Mouse (Mus musculus) stomach, postnatal 0 days (tissue): ENCODE measurements at regions not wholly inside any gene's neighbourhood (a gene's known extent, or its start where the extent isn't known, plus 50 kb on each side); places are given as distances from the start of the nearest gene placed in this dataset. TPM values are rescaled to one million over a fixed set of nuclear protein-coding genes. Genes with fewer than 3 reads are reported as not detected.

Source experiments
- ATAC-seq: fragments of 200-750 bp; cut with Nextera tagmentation; 2 replicates; pipeline ENCODE4 v1.8.0; 2017; ENCODE audit not compliant: low FRiP score, low TSS enrichment
- DNase-seq: peaks from one replicate; pipeline ENCODE4 v3.0.0-alpha.2; 2016; ENCODE audit warnings: low spot score
- H3K27ac ChIP-seq: fragments of 300-500 bp; sonication (generic); replicated peaks from 2 replicates; pipeline ENCODE4 v1.5.1; 2014; ENCODE audit warnings: mild to moderate bottlenecking, control low read depth
- H3K27me3 ChIP-seq: fragments of 300-500 bp; sonication (generic); 2 replicates; pipeline ENCODE4 v1.6.1; 2014; ENCODE audit warnings: low read length; ENCODE audit not compliant: control insufficient read depth, insufficient read depth
- H3K36me3 ChIP-seq: fragments of 300-500 bp; sonication (generic); 2 replicates; pipeline ENCODE4 v1.6.1; 2014; ENCODE audit warnings: low read length, mixed read lengths; ENCODE audit not compliant: control insufficient read depth, insufficient read depth
- H3K4me1 ChIP-seq: fragments of 300-500 bp; sonication (generic); replicated peaks from 2 replicates; pipeline ENCODE4 v1.6.1; 2014; ENCODE audit warnings: antibody characterized with exemption; ENCODE audit not compliant: control insufficient read depth, insufficient read depth
- H3K4me2 ChIP-seq: fragments of 300-500 bp; sonication (generic); replicated peaks from 2 replicates; pipeline ENCODE4 v1.6.1; 2014; ENCODE audit warnings: low read depth, mild to moderate bottlenecking, control low read depth, moderate library complexity
- H3K4me3 ChIP-seq: fragments of 300-500 bp; sonication (generic); 2 replicates; pipeline ENCODE4 v1.5.1; 2014; ENCODE audit warnings: low read depth, low read length, control low read depth
- H3K9ac ChIP-seq: fragments of 300-500 bp; sonication (generic); 2 replicates; pipeline ENCODE4 v1.6.1; 2014; ENCODE audit warnings: mild to moderate bottlenecking, low read length, control low read depth, mixed read lengths
- H3K9me3 ChIP-seq: fragments of 300-500 bp; sonication (generic); 2 replicates; pipeline ENCODE4 v1.6.1; 2016; ENCODE audit warnings: low read length; ENCODE audit not compliant: control insufficient read depth
- CTCF ChIP-seq: IDR thresholded peaks from 2 replicates; pipeline ENCODE4 v1.5.1; 2016; ENCODE audit warnings: antibody characterized with exemption, low read depth, mild to moderate bottlenecking, moderate library complexity
- EP300 ChIP-seq: optimal IDR thresholded peaks from 2 replicates; pipeline ENCODE3; 2016; ENCODE audit warnings: antibody characterized with exemption
- WGBS: fragments of 180-500 bp; shearing (Covaris S2); extraction: QIAGEN DNeasy Blood & Tissue Kit; methylation state at CpG from one replicate; pipeline ENCODE4 v1.1.7; 2014; 5-methylcytosine and 5-hydroxymethylcytosine counted together
- microRNA-seq: library from miRNA; unstranded; fragments of <30 nt; microRNA quantifications from one replicate; pipeline ENCODE4, GENCODE M21; 2016

DNA sequence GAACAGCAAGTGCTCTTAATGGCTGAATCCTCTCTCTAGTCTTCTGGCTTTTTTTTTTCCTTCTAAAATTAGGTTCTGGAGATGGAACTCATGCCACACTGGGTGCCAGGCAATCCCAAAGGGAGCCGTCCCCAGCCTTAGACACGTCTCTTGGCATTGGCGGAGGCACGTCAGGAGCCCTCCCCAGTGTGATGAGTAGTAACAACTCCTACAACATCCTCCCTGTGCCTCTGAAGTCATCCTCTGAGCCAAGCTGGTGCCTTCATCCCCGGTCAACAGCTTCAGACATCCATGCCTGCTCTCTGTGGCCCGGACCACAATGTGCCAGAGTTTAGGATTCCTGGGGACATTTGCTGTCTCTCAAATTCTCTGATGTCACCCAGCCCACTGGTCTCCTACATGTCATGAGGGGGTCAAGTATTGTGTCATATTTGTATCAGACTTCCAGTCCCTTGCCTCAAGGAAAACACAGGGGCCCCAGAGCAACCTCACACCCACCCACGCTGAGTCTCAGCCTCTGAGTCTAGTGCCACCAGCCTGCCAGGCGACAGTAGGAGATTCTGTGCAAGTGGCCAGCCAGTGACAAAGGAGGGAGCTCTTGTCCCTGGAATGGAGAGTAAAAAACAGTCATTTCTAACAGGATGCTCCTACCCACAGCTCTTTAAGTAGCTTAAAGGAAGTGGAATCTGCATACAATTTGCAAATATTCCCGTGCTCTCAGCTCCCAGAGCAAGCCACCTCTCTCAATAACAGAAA, 144.5 kb upstream of the Kcnab2 start:
- Histone ChIP-seq H3K4me2 (no peak overlapping the region), H3K36me3 (no peaks in the 10 kb centered on the region), H3K9me3 (no peaks in the 10 kb centered on the region), H3K4me1 (no peaks in the 10 kb centered on the region), H3K27me3 (no peaks in the 10 kb centered on the region), H3K4me3 (no peak overlapping the region), H3K27ac (no peak overlapping the region), H3K9ac (no peak overlapping the region)
- ATAC-seq (no peak), DNase-seq (no peak)
- TF ChIP-seq CTCF (no peak), EP300 (no peak)
- WGBS: 63% methylated on average over 9 of the region's 9 CpGs

GRCm38 (mm10) chr4:152617636-152618035, 140.0 kb upstream of the Kcnab2 start:
- H3K4me2 ChIP-seq: no peak overlapping the region
- no peak for ATAC-seq
- no peak overlapping the region for H3K9ac ChIP-seq
- H3K4me1 ChIP-seq: no peaks in the 10 kb centered on the region
- H3K27me3 ChIP-seq: no peaks in the 10 kb centered on the region
- H3K9me3 ChIP-seq: no peaks in the 10 kb centered on the region
- no peaks in the 10 kb centered on the region for H3K36me3 ChIP-seq
- no peak overlapping the region for H3K4me3 ChIP-seq
- no peak overlapping the region for H3K27ac ChIP-seq
- WGBS: 42% methylated on average over 3 of the region's 3 CpGs
- TF ChIP-seq CTCF (no peak), EP300 (no peak)
- DNase-seq: no peak

- 91% methylated on average over 2 of the region's 2 CpGs for WGBS
- no peak overlapping the region for H3K4me3 ChIP-seq
- H3K27ac ChIP-seq: no peak overlapping the region
- no peak overlapping the region for H3K9ac ChIP-seq
- H3K36me3 ChIP-seq: no peaks in the 10 kb centered on the region
- DNase-seq (no peak), ATAC-seq (no peak)
- H3K27me3 ChIP-seq: no peaks in the 10 kb centered on the region
- TF ChIP-seq EP300 (no peak), CTCF (no peak)
- H3K4me2 ChIP-seq: no peak overlapping the region
- H3K9me3 ChIP-seq: no peaks in the 10 kb centered on the region
- H3K4me1 ChIP-seq: no peaks in the 10 kb centered on the region
These were observed 137.5 kb upstream of the Kcnab2 start for GRCm38 (mm10) chr4:152615155-152615554.

GRCm38 (mm10) chr4:152614356-152615100, 136.9 kb upstream of the Kcnab2 start:
- H3K36me3 ChIP-seq: no peaks in the 10 kb centered on the region
- no peak overlapping the region for H3K27ac ChIP-seq
- no peak overlapping the region for H3K9ac ChIP-seq
- no peak overlapping the region for H3K4me2 ChIP-seq
- no peaks in the 10 kb centered on the region for H3K27me3 ChIP-seq
- H3K9me3 ChIP-seq: no peaks in the 10 kb centered on the region
- DNase-seq (no peak), ATAC-seq (no peak)
- H3K4me3 ChIP-seq: no peak overlapping the region
- H3K4me1 ChIP-seq: no peaks in the 10 kb centered on the region
- TF ChIP-seq CTCF (no peak), EP300 (no peak)
- WGBS: 79% methylated on average over 13 of the region's 13 CpGs

Small RNA genes lying in the stretch of these regions (microRNA-seq; reads per million reads assigned to microRNA genes)
- not detected for gene Gm25779
